Mouse (Mus musculus) olfactory bulb, adult 2 months (tissue): ENCODE results near the gene Samd9l. TPM values are rescaled to one million over a fixed set of nuclear protein-coding genes. Genes with fewer than 3 reads are reported as not detected.
"Not testable (repeated sequence)": the region's sequence is repeated elsewhere in the genome, so short reads cannot be mapped to it uniquely, and the experiment has no call there.

Experiments
- H3K27ac ChIP-seq: fragments of 200-500 bp; 2 replicates; pipeline ENCODE4 v1.5.1; 2012; ENCODE audit warnings: low read depth, low read length; ENCODE audit not compliant: insufficient read depth
- H3K4me1 ChIP-seq: fragments of 200-500 bp; 2 replicates; pipeline ENCODE4 v1.6.1; 2012; ENCODE audit warnings: low read length; ENCODE audit not compliant: control insufficient read depth, insufficient read depth
- H3K4me3 ChIP-seq: fragments of 200-500 bp; 2 replicates; pipeline ENCODE4 v1.5.1; 2012; ENCODE audit warnings: mild to moderate bottlenecking, low read depth, low read length, moderate library complexity; ENCODE audit not compliant: insufficient read depth
- CTCF ChIP-seq: fragments of 200-500 bp; IDR thresholded peaks from 2 replicates; pipeline ENCODE4 v1.5.1; 2012; ENCODE audit warnings: low read depth, mild to moderate bottlenecking, low read length, moderate library complexity; ENCODE audit not compliant: insufficient read depth
- POLR2A ChIP-seq: fragments of 200-500 bp; IDR thresholded peaks from 2 replicates; pipeline ENCODE4 v1.6.1; 2012; ENCODE audit warnings: mild to moderate bottlenecking, low read depth, low read length, moderate library complexity; ENCODE audit not compliant: insufficient read depth
- WGBS: fragments of 180-500 bp; shearing (Covaris S2); methylation state at CpG from one replicate; pipeline ENCODE4 v1.1.7; 2018; 5-methylcytosine and 5-hydroxymethylcytosine counted together
- polyA plus RNA-seq: library from polyadenylated mRNA; stranded (reverse); fragments of >200 nt; gene quantifications from 2 replicates; pipeline ENCODE4 v1.2.4, GENCODE M21; 2012; ENCODE audit warnings: low replicate concordance; ENCODE audit not compliant: missing spikeins, insufficient read depth, insufficient read length

The Samd9l gene
- not detected in 2 replicates for polyA plus RNA-seq

- not testable (repeated sequence) for H3K4me1 ChIP-seq, H3K27ac ChIP-seq, H3K4me3 ChIP-seq
- 38% methylated on average over 4 of the region's 4 CpGs for WGBS
These were observed at the start of gene Samd9l for GRCm38 (mm10) chr6:3399340-3400068. TSS of gene Samd9l (minus strand) at chr6:3399572.

GRCm38 (mm10) chr6:3447404-3447803 lies 48.0 kb upstream of the Samd9l start:
- no peak for TF ChIP-seq POLR2A
- TF ChIP-seq CTCF = no peak
- Histone ChIP-seq H3K4me3 (no peak overlapping the region), H3K27ac (no peak overlapping the region), H3K4me1 (no peaks in the 10 kb centered on the region)
- 4% methylated on average over 5 of the region's 5 CpGs for WGBS

- no peak for TF ChIP-seq POLR2A
- TF ChIP-seq CTCF = no peak
- Histone ChIP-seq H3K27ac (no peak overlapping the region), H3K4me3 (no peak overlapping the region), H3K4me1 (no peaks in the 10 kb centered on the region)
- WGBS = 27% methylated on average over 1 of the region's 1 CpGs
These were observed 44.5 kb upstream of the Samd9l start for GRCm38 (mm10) chr6:3443905-3444304.

GRCm38 (mm10) chr6:3436087-3436486 lies 36.7 kb upstream of the Samd9l start:
- Histone ChIP-seq H3K4me1 (no peaks in the 10 kb centered on the region), H3K4me3 (no peak overlapping the region), H3K27ac (no peak overlapping the region)
- no peak for TF ChIP-seq POLR2A
- no peak for TF ChIP-seq CTCF

GRCm38 (mm10) chr6:3430976-3431375 lies 31.6 kb upstream of the Samd9l start:
- not testable (repeated sequence) for H3K4me3 ChIP-seq, H3K4me1 ChIP-seq, H3K27ac ChIP-seq
- 89% methylated on average over 2 of the region's 2 CpGs for WGBS

GRCm38 (mm10) chr6:3427047-3427446 lies 27.7 kb upstream of the Samd9l start:
- Histone ChIP-seq H3K4me1 (no peaks in the 10 kb centered on the region), H3K4me3 (no peak overlapping the region), H3K27ac (no peak overlapping the region)
- WGBS = 83% methylated on average over 1 of the region's 1 CpGs
- no peak for TF ChIP-seq CTCF
- TF ChIP-seq POLR2A = no peak

GRCm38 (mm10) chr6:3425333-3425732 lies 26.0 kb upstream of the Samd9l start:
- H3K4me3 ChIP-seq, H3K27ac ChIP-seq, H3K4me1 ChIP-seq: not testable (repeated sequence)

- not testable (repeated sequence) for H3K27ac ChIP-seq, H3K4me1 ChIP-seq
- WGBS = 11% methylated on average over 1 of the region's 4 CpGs
These were observed 25.4 kb upstream of the Samd9l start for GRCm38 (mm10) chr6:3424613-3425277.

GRCm38 (mm10) chr6:3397182-3397906 lies 2.0 kb downstream of the Samd9l start:
- H3K27ac ChIP-seq, H3K4me3 ChIP-seq, H3K4me1 ChIP-seq: not testable (repeated sequence)
- WGBS = 81% methylated on average over 5 of the region's 7 CpGs

More at GRCm38 (mm10) chr6:3424613-3425277, 25.4 kb upstream of the Samd9l start:
- H3K4me3 ChIP-seq = not testable (repeated sequence)

- H3K4me3 ChIP-seq, H3K27ac ChIP-seq, H3K4me1 ChIP-seq: not testable (repeated sequence)
- 69% methylated on average over 4 of the region's 4 CpGs for WGBS
These were observed 3.3 kb downstream of the Samd9l start for GRCm38 (mm10) chr6:3395921-3396611.
